Mouse (Mus musculus): Measurements from ENCODE around the gene Alg13.

GRCm38 (mm10) chrX:144318164-144318979 is 768 bp downstream of the Alg13 start:
- TF ChIP-seq CTCF (conservative IDR thresholded peaks at IDR 0.05; ENCODE audit: insufficient read depth, insufficient read length, low read depth, low read length) = no peak
- TF ChIP-seq POLR2A (IDR thresholded peaks at IDR 0.05; ENCODE audit: low read depth, low read length) = no peak

Measured in kidney, adult 2 months (tissue).